Mouse (Mus musculus) embryonic facial prominence, embryonic 11.5 days (tissue): Measurements from ENCODE around the gene Mcm5. TPM values are rescaled to one million over a fixed set of nuclear protein-coding genes. Genes with fewer than 3 reads are reported as not detected.
A peak's percentile ranks its signal among the peaks of the same experiment; 100 is the strongest.

Experiments
- ATAC-seq: fragments of 200-750 bp; cut with Nextera tagmentation; replicated peaks from 2 replicates; pipeline ENCODE4 v1.8.0; 2017; ENCODE audit warnings: low read depth; ENCODE audit not compliant: insufficient number of reproducible peaks, low FRiP score, low TSS enrichment
- DNase-seq: peaks from one replicate; pipeline ENCODE4 v3.0.0-alpha.2; 2015; ENCODE audit warnings: low spot score
- H3K27ac ChIP-seq: fragments of 300-500 bp; sonication (generic); replicated peaks from 2 replicates; pipeline ENCODE4 v1.5.1; 2014; ENCODE audit warnings: mild to moderate bottlenecking, low read depth, low read length, control low read depth
- H3K27me3 ChIP-seq: fragments of 300-500 bp; sonication (generic); 2 replicates; pipeline ENCODE4 v1.6.1; 2014; ENCODE audit warnings: mild to moderate bottlenecking, low read length, moderate library complexity, mixed read lengths; ENCODE audit not compliant: control insufficient read depth, insufficient read depth
- H3K36me3 ChIP-seq: fragments of 300-500 bp; sonication (generic); replicated peaks from 2 replicates; pipeline ENCODE4 v1.6.1; 2014; ENCODE audit warnings: low read depth, mild to moderate bottlenecking, low read length, moderate library complexity, mixed read lengths; ENCODE audit not compliant: control insufficient read depth, insufficient read depth
- H3K4me1 ChIP-seq: fragments of 300-500 bp; sonication (generic); 2 replicates; pipeline ENCODE4 v1.6.1; 2014; ENCODE audit warnings: low read length, mixed read lengths; ENCODE audit not compliant: control insufficient read depth, insufficient read depth
- H3K4me2 ChIP-seq: fragments of 300-500 bp; sonication (generic); 2 replicates; pipeline ENCODE4 v1.6.1; 2014; ENCODE audit warnings: low read depth, mild to moderate bottlenecking, control low read depth, low read length, moderate library complexity
- H3K4me3 ChIP-seq: fragments of 300-500 bp; sonication (generic); 2 replicates; pipeline ENCODE4 v1.5.1; 2014; ENCODE audit warnings: low read depth, low read length, control low read depth
- H3K9ac ChIP-seq: fragments of 300-500 bp; sonication (generic); replicated peaks from 2 replicates; pipeline ENCODE4 v1.6.1; 2014; ENCODE audit warnings: mild to moderate bottlenecking, control low read depth, low read length
- H3K9me3 ChIP-seq: fragments of 300-500 bp; sonication (generic); replicated peaks from 2 replicates; pipeline ENCODE4 v1.6.1; 2016; ENCODE audit warnings: mild to moderate bottlenecking, low read length, inconsistent platforms, mixed read lengths; ENCODE audit not compliant: control insufficient read depth
- WGBS: fragments of 180-500 bp; shearing (Covaris S2); extraction: QIAGEN DNeasy Blood & Tissue Kit; methylation state at CpG from one replicate; pipeline ENCODE4 v1.1.7; 2014; 5-methylcytosine and 5-hydroxymethylcytosine counted together
- polyA plus RNA-seq: library from polyadenylated mRNA; unstranded; fragments of >200 nt; fragmentation: Nextera tagmentation; extraction: Ambion mirVana; gene quantifications from 2 replicates; pipeline ENCODE4 v1.2.1, GENCODE M21; 2014

The Mcm5 gene
- polyA plus RNA-seq, 1 experiment from 2014 or later = 226 TPM

- H3K27ac ChIP-seq = no peak overlapping the region
- H3K36me3 ChIP-seq = no peaks in the 10 kb centered on the region
- no peaks in the 10 kb centered on the region for H3K9me3 ChIP-seq
- no peaks in the 10 kb centered on the region for H3K4me1 ChIP-seq
- no peak for ATAC-seq
- H3K9ac ChIP-seq = no peak overlapping the region
- H3K4me2 ChIP-seq = no peak overlapping the region
- WGBS = 100% methylated on average over 1 of the region's 1 CpGs
- H3K27me3 ChIP-seq = no peaks in the 10 kb centered on the region
- no peak overlapping the region for H3K4me3 ChIP-seq
- no peak for DNase-seq
Measured at GRCm38 (mm10) chr8:75074876-75075275, 34.5 kb upstream of the Mcm5 start.

GRCm38 (mm10) chr8:75078215-75078614, 31.2 kb upstream of the Mcm5 start:
- DNase-seq (no peak), ATAC-seq (no peak)
- no peaks in the 10 kb centered on the region for H3K9me3 ChIP-seq
- no peak overlapping the region for H3K4me2 ChIP-seq
- no peak overlapping the region for H3K9ac ChIP-seq
- 84% methylated on average over 1 of the region's 1 CpGs for WGBS
- no peaks in the 10 kb centered on the region for H3K36me3 ChIP-seq
- no peak overlapping the region for H3K4me3 ChIP-seq
- H3K27me3 ChIP-seq = no peaks in the 10 kb centered on the region
- H3K27ac ChIP-seq = no peak overlapping the region
- no peaks in the 10 kb centered on the region for H3K4me1 ChIP-seq

GRCm38 (mm10) chr8:75078851-75079250, 30.5 kb upstream of the Mcm5 start:
- H3K9ac ChIP-seq = no peak overlapping the region
- H3K27ac ChIP-seq = no peak overlapping the region
- 91% methylated on average over 9 of the region's 9 CpGs for WGBS
- H3K27me3 ChIP-seq = no peaks in the 10 kb centered on the region
- no peak overlapping the region for H3K4me3 ChIP-seq
- H3K36me3 ChIP-seq = no peaks in the 10 kb centered on the region
- no peak for DNase-seq
- ATAC-seq = no peak
- H3K4me2 ChIP-seq = no peak overlapping the region
- H3K9me3 ChIP-seq = no peaks in the 10 kb centered on the region
- no peaks in the 10 kb centered on the region for H3K4me1 ChIP-seq

- Histone ChIP-seq H3K27ac (no peak overlapping the region), H3K4me3 (no peak overlapping the region), H3K9ac (no peak overlapping the region), H3K4me2 (no peak overlapping the region), H3K27me3 (no peaks in the 10 kb centered on the region), H3K36me3 (no peaks in the 10 kb centered on the region), H3K4me1 (no peaks in the 10 kb centered on the region), H3K9me3 (no peaks in the 10 kb centered on the region)
- no peak for ATAC-seq
- DNase-seq = no peak
- 85% methylated on average over 9 of the region's 9 CpGs for WGBS
Measured at GRCm38 (mm10) chr8:75081364-75082040, 27.9 kb upstream of the Mcm5 start.

GRCm38 (mm10) chr8:75082181-75082805, 27.1 kb upstream of the Mcm5 start:
- no peak overlapping the region for H3K4me3 ChIP-seq
- H3K9me3 ChIP-seq = no peaks in the 10 kb centered on the region
- no peak overlapping the region for H3K9ac ChIP-seq
- no peaks in the 10 kb centered on the region for H3K4me1 ChIP-seq
- no peak overlapping the region for H3K27ac ChIP-seq
- no peak overlapping the region for H3K4me2 ChIP-seq
- DNase-seq (no peak), ATAC-seq (no peak)
- H3K36me3 ChIP-seq = no peaks in the 10 kb centered on the region
- 89% methylated on average over 6 of the region's 6 CpGs for WGBS
- no peaks in the 10 kb centered on the region for H3K27me3 ChIP-seq

- 5% methylated on average over 17 of the region's 17 CpGs for WGBS
- no peak overlapping the region for H3K4me3 ChIP-seq
- H3K9ac ChIP-seq = no peak overlapping the region
- ATAC-seq (peak; percentile 94), DNase-seq (peak; percentile 96)
- no peaks in the 10 kb centered on the region for H3K36me3 ChIP-seq
- no peaks in the 10 kb centered on the region for H3K27me3 ChIP-seq
- no peaks in the 10 kb centered on the region for H3K4me1 ChIP-seq
- no peak overlapping the region for H3K27ac ChIP-seq
- no peaks in the 10 kb centered on the region for H3K9me3 ChIP-seq
- H3K4me2 ChIP-seq = peak overlapping the region; percentile 32
Measured at GRCm38 (mm10) chr8:75083846-75084245, 25.5 kb upstream of the Mcm5 start.

GRCm38 (mm10) chr8:75084382-75085064, 24.8 kb upstream of the Mcm5 start:
- Histone ChIP-seq H3K4me2 (no peak overlapping the region), H3K9me3 (no peaks in the 10 kb centered on the region), H3K27ac (no peak overlapping the region), H3K9ac (no peak overlapping the region), H3K4me3 (no peak overlapping the region), H3K36me3 (no peaks in the 10 kb centered on the region), H3K27me3 (no peaks in the 10 kb centered on the region), H3K4me1 (no peaks in the 10 kb centered on the region)
- no peak for ATAC-seq
- no peak for DNase-seq
- 83% methylated on average over 3 of the region's 3 CpGs for WGBS

GRCm38 (mm10) chr8:75086002-75086401, 23.4 kb upstream of the Mcm5 start:
- no peak for ATAC-seq
- no peak overlapping the region for H3K27ac ChIP-seq
- DNase-seq = no peak
- H3K4me1 ChIP-seq = no peaks in the 10 kb centered on the region
- no peak overlapping the region for H3K9ac ChIP-seq
- H3K4me3 ChIP-seq = no peak overlapping the region
- H3K4me2 ChIP-seq = no peak overlapping the region
- WGBS = 91% methylated on average over 2 of the region's 2 CpGs
- H3K27me3 ChIP-seq = no peaks in the 10 kb centered on the region
- no peaks in the 10 kb centered on the region for H3K9me3 ChIP-seq
- no peaks in the 10 kb centered on the region for H3K36me3 ChIP-seq
